In the genomic region with DNA sequence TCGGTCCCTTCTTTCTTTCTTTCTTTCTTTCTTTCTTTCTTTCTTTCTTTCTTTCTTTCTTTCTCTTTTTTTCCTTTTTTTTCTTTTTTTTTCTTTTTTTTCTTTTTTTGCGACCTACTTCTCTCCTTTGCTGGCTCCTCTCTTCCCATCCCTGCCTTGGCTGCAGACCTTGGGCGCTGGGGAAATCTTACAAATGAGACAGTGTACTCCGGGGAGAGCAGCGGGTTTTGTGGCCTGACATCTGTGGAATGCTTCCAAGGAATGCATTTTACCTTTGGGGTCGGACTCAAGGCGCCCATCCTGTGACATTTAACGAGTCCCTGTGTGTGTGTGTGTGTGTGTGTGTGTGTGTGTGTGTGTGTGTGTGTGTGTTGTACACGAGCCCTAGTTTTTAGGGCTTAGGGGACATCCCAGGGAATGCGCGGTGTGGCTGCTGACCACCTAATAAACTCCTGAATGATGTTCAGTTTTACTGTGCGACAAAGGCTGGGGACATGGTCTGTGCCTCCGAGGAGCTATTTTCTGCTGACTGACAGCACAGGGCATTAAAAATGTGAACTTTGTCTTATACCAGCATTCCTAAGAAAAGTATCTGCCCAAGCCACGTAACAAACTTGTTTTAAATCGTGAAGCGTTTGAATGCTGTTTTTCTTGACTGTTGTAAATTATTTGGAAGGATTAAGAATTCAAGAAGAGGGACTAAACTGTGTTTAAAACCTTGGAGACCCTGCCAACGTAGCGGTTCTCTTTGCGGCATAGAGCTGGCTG, we compare ENCODE assay signal across 8 mouse cellular contexts. TPM values are rescaled to one million over a fixed set of nuclear protein-coding genes. Genes with fewer than 3 reads are reported as not detected.
DNase-seq lines count a peak whose midpoint lies in the region; ATAC-seq lines count a peak whose summit lies in the region.

No protein-coding gene starts in this region.

- H3K4me3 ChIP-seq in lung, embryonic 15.5 days: peak overlapping the region; percentile 51
- H3K4me3 ChIP-seq in embryonic facial prominence, embryonic 15.5 days (replicated peaks): peak overlapping the region; percentile 55
- H3K4me3 ChIP-seq in hindbrain, embryonic 16.5 days (ENCODE audit: low read length): peak overlapping the region; percentile 62
- peak overlapping the region; percentile 60 for H3K4me3 ChIP-seq in midbrain, embryonic 10.5 days

- H3K36me3 ChIP-seq in lung, embryonic 15.5 days: no peaks in the 10 kb centered on the region
- H3K36me3 ChIP-seq in embryonic facial prominence, embryonic 15.5 days: no peaks in the 10 kb centered on the region
- H3K36me3 ChIP-seq in hindbrain, embryonic 16.5 days (ENCODE audit: control insufficient read depth, insufficient read depth, low read length): no peaks in the 10 kb centered on the region
- no peaks in the 10 kb centered on the region for H3K36me3 ChIP-seq in midbrain, embryonic 10.5 days

- peaks cover 15% of the 10 kb centered on the region; the same call in 1 of the 2 replicates for H3K4me1 ChIP-seq in lung, embryonic 15.5 days
- H3K4me1 ChIP-seq in embryonic facial prominence, embryonic 15.5 days: peaks cover 30% of the 10 kb centered on the region
- H3K4me1 ChIP-seq in hindbrain, embryonic 16.5 days (ENCODE audit: control insufficient read depth, insufficient read depth, low read depth, low read length): peaks cover 5% of the 10 kb centered on the region
- peaks cover 49% of the 10 kb centered on the region for H3K4me1 ChIP-seq in midbrain, embryonic 10.5 days

- 0 out of 2 replicates have a peak, but pooled peaks have one; percentile 19 for ATAC-seq in lung, embryonic 15.5 days (ENCODE audit: borderline replicate concordance, extremely low read depth, low FRiP score, low TSS enrichment)
- no peak for ATAC-seq in embryonic facial prominence, embryonic 15.5 days (ENCODE audit: insufficient number of reproducible peaks, low FRiP score, low TSS enrichment, low read depth)
- ATAC-seq in hindbrain, embryonic 16.5 days: no peak; the same call in 1 of the 2 replicates

- H3K27ac ChIP-seq in lung, embryonic 15.5 days: peak overlapping the region; percentile 31
- peak overlapping the region; percentile 80 for H3K27ac ChIP-seq in embryonic facial prominence, embryonic 15.5 days (replicated peaks)
- no peak overlapping the region for H3K27ac ChIP-seq in hindbrain, embryonic 16.5 days (ENCODE audit: low read depth, low read length)
- H3K27ac ChIP-seq in midbrain, embryonic 10.5 days (replicated peaks): peak overlapping the region; percentile 86

- peak overlapping the region; percentile 50 for H3K9ac ChIP-seq in lung, embryonic 15.5 days
- H3K9ac ChIP-seq in embryonic facial prominence, embryonic 15.5 days: peak overlapping the region; percentile 41
- H3K9ac ChIP-seq in hindbrain, embryonic 16.5 days (ENCODE audit: low read depth, low read length): peak overlapping the region; percentile 64

- DNase-seq in lung, postnatal 25 days (ENCODE audit: low spot score): no peak
- peak; percentile 32 for DNase-seq in midbrain, embryonic 10.5 days (ENCODE audit: low spot score)
- no peak for DNase-seq in yolk sac, embryonic 10.5 days (ENCODE audit: low spot score)
- DNase-seq in natural killer cell, adult 2 months (ENCODE audit: low spot score in 2 of 2): no peak
- DNase-seq in urinary bladder, postnatal 36 days (ENCODE audit: low spot score in 2 of 2): no peak

- WGBS in lung, embryonic 15.5 days: 10% methylated on average over 19 of the region's 19 CpGs
- 1% methylated on average over 19 of the region's 19 CpGs for WGBS in embryonic facial prominence, embryonic 15.5 days
- WGBS in hindbrain, embryonic 16.5 days: 9% methylated on average over 19 of the region's 19 CpGs
- WGBS in midbrain, embryonic 10.5 days: 11% methylated on average over 19 of the region's 19 CpGs

- no peaks in the 10 kb centered on the region for H3K27me3 ChIP-seq in lung, embryonic 15.5 days
- H3K27me3 ChIP-seq in embryonic facial prominence, embryonic 15.5 days: no peaks in the 10 kb centered on the region
- no peaks in the 10 kb centered on the region; the same call in 1 of the 2 replicates for H3K27me3 ChIP-seq in hindbrain, embryonic 16.5 days (replicated peaks; ENCODE audit: control insufficient read depth, insufficient read depth, low read length)
- no peaks in the 10 kb centered on the region for H3K27me3 ChIP-seq in midbrain, embryonic 10.5 days (ENCODE audit: low read depth, poor library complexity, severe bottlenecking)

- H3K9me3 ChIP-seq in lung, embryonic 15.5 days: no peaks in the 10 kb centered on the region
- H3K9me3 ChIP-seq in embryonic facial prominence, embryonic 15.5 days (replicated peaks): no peaks in the 10 kb centered on the region
- H3K9me3 ChIP-seq in hindbrain, embryonic 16.5 days (ENCODE audit: control insufficient read depth, low read length): no peaks in the 10 kb centered on the region
- no peaks in the 10 kb centered on the region for H3K9me3 ChIP-seq in midbrain, embryonic 10.5 days (replicated peaks)

- H3K4me2 ChIP-seq in lung, embryonic 15.5 days: peak overlapping the region; percentile 75
- peak overlapping the region; percentile 79 for H3K4me2 ChIP-seq in embryonic facial prominence, embryonic 15.5 days (replicated peaks)
- peak overlapping the region; percentile 90 for H3K4me2 ChIP-seq in hindbrain, embryonic 16.5 days (ENCODE audit: low read length)

RNA-seq across cellular contexts. Expression of gene C9, which starts 58.0 kb away (rescaled TPM):
- not detected in 2 replicates for polyA plus RNA-seq in lung, embryonic 15.5 days (2015; fragmentation: Nextera tagmentation; extraction: Ambion mirVana)
- polyA plus RNA-seq in embryonic facial prominence, embryonic 15.5 days (2015; fragmentation: Nextera tagmentation; extraction: Ambion mirVana): not detected in 2 replicates
- not detected in 2 replicates for polyA plus RNA-seq in hindbrain, embryonic 16.5 days (2015; fragmentation: Nextera tagmentation; extraction: Ambion mirVana)
- not detected in 2 replicates for polyA plus RNA-seq in midbrain, embryonic 10.5 days (2016; fragmentation: Nextera tagmentation; extraction: Ambion mirVana)
